Mouse (Mus musculus): Measurements from ENCODE around the gene Col7a1. TPM values are rescaled to one million over a fixed set of nuclear protein-coding genes. Genes with fewer than 3 reads are reported as not detected.

The Col7a1 gene
- polyA plus RNA-seq (2015; fragmentation: Illumina TruSeq; extraction: RNeasy Lipid Tissue Mini Kit (QIAGEN cat#74804); ENCODE audit: insufficient read depth, low read depth, low replicate concordance): 130 TPM

GRCm38 (mm10) chr9:108953081-108953636 lies at the start of gene Col7a1:
TSS of gene Col7a1 (plus strand) at chr9:108953586.

GRCm38 (mm10) chr9:108914491-108914890 lies 38.9 kb upstream of the Col7a1 start, which contains the start of gene Tmem89:
TSS of gene Tmem89 (plus strand) at chr9:108914619.

GRCm38 (mm10) chr9:108936418-108937364 lies 16.7 kb upstream of the Col7a1 start, which contains the start of gene Uqcrc1:
TSS of gene Uqcrc1 (plus strand) at chr9:108936633.

GRCm38 (mm10) chr9:108985710-108986109 lies 32.3 kb downstream of the Col7a1 start, which contains the start of gene Ucn2:
TSS of gene Ucn2 (plus strand) at chr9:108986010.

GRCm38 (mm10) chr9:108991428-108992084 lies 38.2 kb downstream of the Col7a1 start, which contains the start of gene Pfkfb4:
TSS of gene Pfkfb4 (plus strand) at chr9:108991778.

Other genes with a start within 250 kb of the Col7a1 start
- gene Ip6k2, start 169.8 kb upstream of the Col7a1 start, polyA plus RNA-seq (2015; fragmentation: Illumina TruSeq; extraction: RNeasy Lipid Tissue Mini Kit (QIAGEN cat#74804); ENCODE audit: insufficient read depth, low read depth, low replicate concordance): 40.4 TPM
- gene Nckipsd, start 145.2 kb upstream of the Col7a1 start, polyA plus RNA-seq (2015; fragmentation: Illumina TruSeq; extraction: RNeasy Lipid Tissue Mini Kit (QIAGEN cat#74804); ENCODE audit: insufficient read depth, low read depth, low replicate concordance): 4.9 TPM
- gene Celsr3, start 127.3 kb upstream of the Col7a1 start, polyA plus RNA-seq (2015; fragmentation: Illumina TruSeq; extraction: RNeasy Lipid Tissue Mini Kit (QIAGEN cat#74804); ENCODE audit: insufficient read depth, low read depth, low replicate concordance): 3.8 TPM
- gene Slc26a6, start 100.3 kb upstream of the Col7a1 start, polyA plus RNA-seq (2015; fragmentation: Illumina TruSeq; extraction: RNeasy Lipid Tissue Mini Kit (QIAGEN cat#74804); ENCODE audit: insufficient read depth, low read depth, low replicate concordance): 27.2 TPM
- not detected for gene Tmem89, start 39.0 kb upstream of the Col7a1 start, polyA plus RNA-seq (2015; fragmentation: Illumina TruSeq; extraction: RNeasy Lipid Tissue Mini Kit (QIAGEN cat#74804); ENCODE audit: insufficient read depth, low read depth, low replicate concordance)
- 35.3 TPM for gene Uqcrc1, start 17.0 kb upstream of the Col7a1 start, polyA plus RNA-seq (2015; fragmentation: Illumina TruSeq; extraction: RNeasy Lipid Tissue Mini Kit (QIAGEN cat#74804); ENCODE audit: insufficient read depth, low read depth, low replicate concordance)
- 3.3 TPM for gene Ucn2, start 32.4 kb downstream of the Col7a1 start, polyA plus RNA-seq (2015; fragmentation: Illumina TruSeq; extraction: RNeasy Lipid Tissue Mini Kit (QIAGEN cat#74804); ENCODE audit: insufficient read depth, low read depth, low replicate concordance)
- gene Pfkfb4, start 38.2 kb downstream of the Col7a1 start, polyA plus RNA-seq (2015; fragmentation: Illumina TruSeq; extraction: RNeasy Lipid Tissue Mini Kit (QIAGEN cat#74804); ENCODE audit: insufficient read depth, low read depth, low replicate concordance): 2.3 TPM
- 39.1 TPM for gene Shisa5, start 85.0 kb downstream of the Col7a1 start, polyA plus RNA-seq (2015; fragmentation: Illumina TruSeq; extraction: RNeasy Lipid Tissue Mini Kit (QIAGEN cat#74804); ENCODE audit: insufficient read depth, low read depth, low replicate concordance)
- 5.4 TPM for gene Trex1, start 106.1 kb downstream of the Col7a1 start, polyA plus RNA-seq (2015; fragmentation: Illumina TruSeq; extraction: RNeasy Lipid Tissue Mini Kit (QIAGEN cat#74804); ENCODE audit: insufficient read depth, low read depth, low replicate concordance)
- 3.1 TPM for gene Atrip, start 120.5 kb downstream of the Col7a1 start, polyA plus RNA-seq (2015; fragmentation: Illumina TruSeq; extraction: RNeasy Lipid Tissue Mini Kit (QIAGEN cat#74804); ENCODE audit: insufficient read depth, low read depth, low replicate concordance)
- gene Ccdc51, start 128.9 kb downstream of the Col7a1 start, polyA plus RNA-seq (2015; fragmentation: Illumina TruSeq; extraction: RNeasy Lipid Tissue Mini Kit (QIAGEN cat#74804); ENCODE audit: insufficient read depth, low read depth, low replicate concordance): 0.74 TPM
- gene Tma7, start 129.0 kb downstream of the Col7a1 start, polyA plus RNA-seq (2015; fragmentation: Illumina TruSeq; extraction: RNeasy Lipid Tissue Mini Kit (QIAGEN cat#74804); ENCODE audit: insufficient read depth, low read depth, low replicate concordance): 54.7 TPM
- gene Plxnb1, start 141.8 kb downstream of the Col7a1 start, polyA plus RNA-seq (2015; fragmentation: Illumina TruSeq; extraction: RNeasy Lipid Tissue Mini Kit (QIAGEN cat#74804); ENCODE audit: insufficient read depth, low read depth, low replicate concordance): 8.9 TPM
- not detected for gene Fbxw21, start 208.5 kb downstream of the Col7a1 start, polyA plus RNA-seq (2015; fragmentation: Illumina TruSeq; extraction: RNeasy Lipid Tissue Mini Kit (QIAGEN cat#74804); ENCODE audit: insufficient read depth, low read depth, low replicate concordance)
- not detected for gene Fbxw13, start 242.4 kb downstream of the Col7a1 start, polyA plus RNA-seq (2015; fragmentation: Illumina TruSeq; extraction: RNeasy Lipid Tissue Mini Kit (QIAGEN cat#74804); ENCODE audit: insufficient read depth, low read depth, low replicate concordance)